34 mouse cellular contexts compared by ENCODE assay signal in genomic region chr1:55949606-55950005, GRCm38 (mm10).
"Had no signal": no experiment of that assay in that cellular context is flagged by ENCODE, and none has a peak within 500 bp of the region (broad histone marks: within the 10 kb centered on the region; RNA-seq: fewer than 3 reads in every experiment).

No protein-coding gene starts in this region.

- ATAC-seq: hindbrain, embryonic 16.5 days; hindbrain, postnatal 0 days; inflammation-experienced regulatory T-cells, adult 6 months; intestine, embryonic 15.5 days; intestine, embryonic 16.5 days; intestine, postnatal 0 days had no signal

- DNase-seq: heart, postnatal 10 days; heart, postnatal 14 days; heart, postnatal 36 days; heart, postnatal 4 days; kidney, adult 11 months; kidney, adult 18-20 months; kidney, adult 2 months; kidney, adult 8-10 months; kidney, adult 9 months; kidney, postnatal 10 days; kidney, postnatal 14 days; kidney, postnatal 25 days; kidney, postnatal 36 days; kidney, postnatal 4 days; layer of hippocampus, adult 9-11 months; layer of hippocampus, postnatal 36 days had no signal

- H3K27ac ChIP-seq: heart, embryonic 13.5 days; heart, embryonic 15.5 days; hindbrain, embryonic 10.5 days; hindbrain, embryonic 12.5 days; hindbrain, embryonic 13.5 days; hindbrain, embryonic 14.5 days; hindbrain, embryonic 15.5 days; hindbrain, postnatal 0 days; intestine, embryonic 15.5 days; kidney, embryonic 15.5 days; kidney, postnatal 0 days; layer of hippocampus, adult 2 months; left cerebral cortex, adult 2 months had no signal

- H3K4me3 ChIP-seq: heart, embryonic 12.5 days; heart, embryonic 13.5 days; heart, embryonic 15.5 days; hindbrain, embryonic 10.5 days; hindbrain, embryonic 12.5 days; hindbrain, embryonic 13.5 days; hindbrain, embryonic 15.5 days; intestine, embryonic 15.5 days; kidney, embryonic 15.5 days; layer of hippocampus, adult 2 months; left cerebral cortex, adult 2 months had no signal

- H3K4me2 ChIP-seq: heart, embryonic 12.5 days; heart, embryonic 13.5 days; heart, embryonic 15.5 days; hindbrain, embryonic 12.5 days; hindbrain, embryonic 13.5 days; hindbrain, embryonic 14.5 days; hindbrain, embryonic 15.5 days; intestine, embryonic 15.5 days; kidney, embryonic 15.5 days had no signal

- H3K36me3 ChIP-seq: heart, embryonic 12.5 days; heart, embryonic 13.5 days; heart, embryonic 15.5 days; hindbrain, embryonic 10.5 days; hindbrain, embryonic 12.5 days; hindbrain, embryonic 13.5 days; hindbrain, embryonic 15.5 days; intestine, embryonic 15.5 days; kidney, embryonic 15.5 days had no signal

- H3K4me1 ChIP-seq: heart, embryonic 12.5 days; heart, embryonic 13.5 days; heart, embryonic 15.5 days; hindbrain, embryonic 10.5 days; hindbrain, embryonic 12.5 days; hindbrain, embryonic 13.5 days; hindbrain, embryonic 15.5 days; intestine, embryonic 15.5 days; kidney, embryonic 15.5 days had no signal

- H3K9ac ChIP-seq: heart, embryonic 12.5 days; heart, embryonic 13.5 days; heart, embryonic 15.5 days; hindbrain, embryonic 12.5 days; hindbrain, embryonic 13.5 days; hindbrain, embryonic 14.5 days; hindbrain, embryonic 15.5 days; intestine, embryonic 15.5 days; kidney, embryonic 15.5 days had no signal

- H3K27me3 ChIP-seq: heart, embryonic 12.5 days; heart, embryonic 13.5 days; heart, embryonic 15.5 days; hindbrain, embryonic 12.5 days; hindbrain, embryonic 13.5 days; hindbrain, embryonic 15.5 days; intestine, embryonic 15.5 days; kidney, embryonic 15.5 days had no signal

- H3K9me3 ChIP-seq: heart, embryonic 12.5 days; heart, embryonic 13.5 days; heart, embryonic 15.5 days; hindbrain, embryonic 10.5 days; hindbrain, embryonic 12.5 days; hindbrain, embryonic 13.5 days; hindbrain, embryonic 15.5 days; intestine, embryonic 15.5 days; kidney, embryonic 15.5 days had no signal
